Mouse (Mus musculus) G1E (cell line): ENCODE results near the gene Csad.

Experiments used
- CTCF ChIP-seq: IDR thresholded peaks from 2 replicates; pipeline ENCODE4 v1.5.1; 2012; ENCODE audit warnings: low read depth, low read length, inconsistent platforms, mixed read lengths
- GATA1 ChIP-seq: IDR thresholded peaks from 2 replicates; pipeline ENCODE4 v1.6.1; 2012; ENCODE audit warnings: borderline replicate concordance, low read length, inconsistent platforms, mixed read lengths
- GATA2 ChIP-seq: IDR thresholded peaks from 2 replicates; pipeline ENCODE4 v1.6.1; 2012; ENCODE audit warnings: low read depth, low read length, inconsistent platforms, borderline replicate concordance
- POLR2AphosphoS5 ChIP-seq: IDR thresholded peaks from 2 replicates; pipeline ENCODE4 v1.6.1; 2012; ENCODE audit warnings: low read depth, low read length, inconsistent platforms; ENCODE audit not compliant: insufficient replicate concordance

DNA sequence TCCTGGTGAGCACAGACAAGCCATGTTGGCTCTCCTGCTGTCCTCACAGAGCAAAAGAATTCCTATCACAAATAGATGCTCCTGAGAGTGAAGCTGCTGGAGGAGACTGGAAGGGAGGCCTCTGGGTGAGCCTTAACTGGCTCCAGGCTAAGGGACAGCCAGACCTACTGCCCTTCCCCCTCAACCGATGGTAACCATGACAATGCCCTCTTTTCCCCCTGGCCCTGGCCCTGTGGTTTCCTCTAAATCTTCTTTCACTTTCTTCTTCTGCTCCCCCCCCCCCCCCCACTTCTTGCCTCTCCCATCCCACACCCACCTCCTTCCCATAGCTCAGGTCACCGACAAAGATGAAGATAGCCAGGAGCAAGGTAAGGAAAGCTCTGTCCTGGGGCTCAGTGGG lies 29.4 kb upstream of the Csad start:
- TF ChIP-seq CTCF (no peak), GATA1 (no peak), GATA2 (no peak), POLR2AphosphoS5 (no peak)
